Mouse (Mus musculus) E14TG2a.4 (cell line): ENCODE results near the gene Vmac.

Experiments
- CTCF ChIP-seq: conservative IDR thresholded peaks from 2 replicates; pipeline ENCODE4 v1.5.1; 2014; ENCODE audit warnings: low read length
- NANOG ChIP-seq: IDR thresholded peaks from 2 replicates; pipeline ENCODE4 v1.6.1; 2014; ENCODE audit warnings: borderline replicate concordance, low read length, mixed read lengths

- TF ChIP-seq CTCF (no peak), NANOG (no peak)
These were observed 17.4 kb downstream of the Vmac start for GRCm38 (mm10) chr17:56700451-56700850.
